Mouse (Mus musculus) granulocyte monocyte progenitor cell, adult 5-6 weeks (primary cell): Measurements from ENCODE around the gene Olfr1170. TPM values are rescaled to one million over a fixed set of nuclear protein-coding genes. Genes with fewer than 3 reads are reported as not detected.

Experiments used
- ATAC-seq: replicated peaks from 2 replicates; pipeline ENCODE4 v1.8.0; 2016; ENCODE audit warnings: mild to moderate bottlenecking, moderate TSS enrichment, inconsistent platforms; ENCODE audit not compliant: poor library complexity, severe bottlenecking
- total RNA-seq, 2 experiments: library from RNA; stranded (forward) in 1 of 2; stranded (reverse) in 1 of 2; fragments of 200-712, 200-1000 nt in 1 of 2; fragments of >200 nt in 1 of 2; fragmentation: Nextera tagmentation in 1 of 2; gene quantifications; 2 replicates each; pipeline ENCODE4 v1.2.3; 2014 to 2017

Gene Olfr1170
- total RNA-seq (2014; fragmentation: Nextera tagmentation) (not detected in 2 replicates), total RNA-seq (2017) (not detected in 2 replicates)

- ATAC-seq = no peak
These were observed at the start of gene Olfr1170 for GRCm38 (mm10) chr2:88228234-88228633. TSS of gene Olfr1170 (minus strand) at chr2:88228334.

DNA sequence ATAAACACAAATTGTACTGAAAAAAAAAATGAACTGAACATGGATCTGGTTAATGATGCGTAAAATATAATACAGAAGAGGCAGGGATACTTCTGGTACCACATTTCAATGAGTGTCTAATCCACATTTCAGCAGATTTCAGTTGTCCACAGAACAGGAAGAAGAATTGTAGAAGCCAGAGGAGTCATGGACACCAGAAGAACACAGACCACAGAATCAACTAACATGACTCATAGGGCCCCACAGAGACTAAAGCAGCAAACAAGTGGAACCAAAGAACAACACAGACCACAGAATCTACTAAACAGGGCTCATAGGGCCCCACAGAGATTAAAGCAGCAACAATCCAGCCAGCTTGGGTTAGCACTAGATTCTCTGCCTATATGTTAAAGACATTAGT, 7.3 kb downstream of the Olfr1170 start:
- ATAC-seq = no peak

- ATAC-seq = no peak
These were observed 46.6 kb downstream of the Olfr1170 start, which contains the start of gene Olfr1168 for GRCm38 (mm10) chr2:88181580-88181979. TSS of gene Olfr1168 (plus strand) at chr2:88181880.

Other genes with a start within 250 kb of the Olfr1170 start
- not detected in 2 replicates for gene Olfr1158, start 238.2 kb downstream of the Olfr1170 start, total RNA-seq (2014; fragmentation: Nextera tagmentation)
- gene Olfr1158, start 238.2 kb downstream of the Olfr1170 start, total RNA-seq (2017) = not detected in 2 replicates
- gene Olfr1160, start 220.1 kb downstream of the Olfr1170 start, total RNA-seq (2014; fragmentation: Nextera tagmentation) = not detected in 2 replicates
- not detected in 2 replicates for gene Olfr1160, start 220.1 kb downstream of the Olfr1170 start, total RNA-seq (2017)
- gene Olfr1161, start 205.6 kb downstream of the Olfr1170 start, total RNA-seq (2014; fragmentation: Nextera tagmentation) = not detected in 2 replicates
- not detected in 2 replicates for gene Olfr1161, start 205.6 kb downstream of the Olfr1170 start, total RNA-seq (2017)
- gene Olfr73, start 190.6 kb downstream of the Olfr1170 start, total RNA-seq (2014; fragmentation: Nextera tagmentation) = not detected in 2 replicates
- gene Olfr73, start 190.6 kb downstream of the Olfr1170 start, total RNA-seq (2017) = not detected in 2 replicates
- gene Olfr1162, start 177.2 kb downstream of the Olfr1170 start, total RNA-seq (2014; fragmentation: Nextera tagmentation) = not detected in 2 replicates
- gene Olfr1162, start 177.2 kb downstream of the Olfr1170 start, total RNA-seq (2017) = not detected in 2 replicates
- not detected in 2 replicates for gene Olfr1163, start 156.5 kb downstream of the Olfr1170 start, total RNA-seq (2014; fragmentation: Nextera tagmentation)
- gene Olfr1163, start 156.5 kb downstream of the Olfr1170 start, total RNA-seq (2017) = not detected in 2 replicates
- gene Olfr1164, start 134.4 kb downstream of the Olfr1170 start, total RNA-seq (2014; fragmentation: Nextera tagmentation) = not detected in 2 replicates
- gene Olfr1164, start 134.4 kb downstream of the Olfr1170 start, total RNA-seq (2017) = not detected in 2 replicates
- gene Olfr1166, start 100.1 kb downstream of the Olfr1170 start, total RNA-seq (2014; fragmentation: Nextera tagmentation) = not detected in 2 replicates
- gene Olfr1166, start 100.1 kb downstream of the Olfr1170 start, total RNA-seq (2017) = not detected in 2 replicates
- gene Olfr1167, start 73.1 kb downstream of the Olfr1170 start, total RNA-seq (2014; fragmentation: Nextera tagmentation) = not detected in 2 replicates
- gene Olfr1167, start 73.1 kb downstream of the Olfr1170 start, total RNA-seq (2017) = not detected in 2 replicates
- gene Olfr1168, start 46.5 kb downstream of the Olfr1170 start, total RNA-seq (2014; fragmentation: Nextera tagmentation) = not detected in 2 replicates
- not detected in 2 replicates for gene Olfr1168, start 46.5 kb downstream of the Olfr1170 start, total RNA-seq (2017)
- not detected in 2 replicates for gene Olfr1173, start 51.5 kb upstream of the Olfr1170 start, total RNA-seq (2014; fragmentation: Nextera tagmentation)
- gene Olfr1173, start 51.5 kb upstream of the Olfr1170 start, total RNA-seq (2017) = not detected in 2 replicates
- gene Olfr1174-ps, start 86.8 kb upstream of the Olfr1170 start, total RNA-seq (2014; fragmentation: Nextera tagmentation) = not detected in 2 replicates
- not detected in 2 replicates for gene Olfr1174-ps, start 86.8 kb upstream of the Olfr1170 start, total RNA-seq (2017)
- not detected in 2 replicates for gene Olfr1175-ps, start 98.9 kb upstream of the Olfr1170 start, total RNA-seq (2014; fragmentation: Nextera tagmentation)
- gene Olfr1175-ps, start 98.9 kb upstream of the Olfr1170 start, total RNA-seq (2017) = not detected in 2 replicates
- gene Olfr1176, start 108.4 kb upstream of the Olfr1170 start, total RNA-seq (2014; fragmentation: Nextera tagmentation) = not detected in 2 replicates
- not detected in 2 replicates for gene Olfr1176, start 108.4 kb upstream of the Olfr1170 start, total RNA-seq (2017)
- not detected in 2 replicates for gene Olfr1177-ps, start 118.2 kb upstream of the Olfr1170 start, total RNA-seq (2014; fragmentation: Nextera tagmentation)
- gene Olfr1177-ps, start 118.2 kb upstream of the Olfr1170 start, total RNA-seq (2017) = not detected in 2 replicates
- not detected in 2 replicates for gene Olfr1178, start 158.7 kb upstream of the Olfr1170 start, total RNA-seq (2014; fragmentation: Nextera tagmentation)
- gene Olfr1178, start 158.7 kb upstream of the Olfr1170 start, total RNA-seq (2017) = not detected in 2 replicates
- not detected in 2 replicates for gene Olfr1179, start 178.1 kb upstream of the Olfr1170 start, total RNA-seq (2014; fragmentation: Nextera tagmentation)
- gene Olfr1179, start 178.1 kb upstream of the Olfr1170 start, total RNA-seq (2017) = not detected in 2 replicates
- not detected in 2 replicates for gene Olfr1180, start 190.8 kb upstream of the Olfr1170 start, total RNA-seq (2014; fragmentation: Nextera tagmentation)
- not detected in 2 replicates for gene Olfr1180, start 190.8 kb upstream of the Olfr1170 start, total RNA-seq (2017)
- gene Olfr1181, start 197.8 kb upstream of the Olfr1170 start, total RNA-seq (2014; fragmentation: Nextera tagmentation) = not detected in 2 replicates
- not detected in 2 replicates for gene Olfr1181, start 197.8 kb upstream of the Olfr1170 start, total RNA-seq (2017)
- not detected in 2 replicates for gene Gm13757, start 220.8 kb upstream of the Olfr1170 start, total RNA-seq (2014; fragmentation: Nextera tagmentation)
- gene Gm13757, start 220.8 kb upstream of the Olfr1170 start, total RNA-seq (2017) = not detected in 2 replicates
- gene Olfr1183, start 226.5 kb upstream of the Olfr1170 start, total RNA-seq (2014; fragmentation: Nextera tagmentation) = not detected in 2 replicates
- gene Olfr1183, start 226.5 kb upstream of the Olfr1170 start, total RNA-seq (2017) = not detected in 2 replicates